Mouse (Mus musculus) kidney, adult 9 months (tissue): ENCODE measurements at regions not wholly inside any gene's neighbourhood (a gene's known extent, or its start where the extent isn't known, plus 50 kb on each side); places are given as distances from the start of the nearest gene placed in this dataset.

ENCODE experiments used
- DNase-seq: peaks from one replicate; pipeline ENCODE4 v3.0.0; 2022

GRCm38 (mm10) chr15:97572639-97573038 is 133.0 kb downstream of the Rpap3 start:
- no peak for DNase-seq

GRCm38 (mm10) chr15:97571885-97572284 is 133.7 kb downstream of the Rpap3 start:
- peak; percentile 17 for DNase-seq

- DNase-seq, result no peak
Observed at GRCm38 (mm10) chr15:97560096-97560495, 145.5 kb downstream of the Rpap3 start.

- DNase-seq, result no peak
Observed at GRCm38 (mm10) chr15:97558725-97559124, 146.9 kb downstream of the Rpap3 start.

- no peak for DNase-seq
Observed at GRCm38 (mm10) chr15:97548354-97548753, 157.3 kb downstream of the Rpap3 start.

- DNase-seq, result no peak
Observed at GRCm38 (mm10) chr15:97545034-97545433, 160.6 kb downstream of the Rpap3 start.

GRCm38 (mm10) chr15:97541646-97542045 is 164.0 kb downstream of the Rpap3 start:
- no peak for DNase-seq

- DNase-seq, result no peak
Observed at GRCm38 (mm10) chr15:97536145-97536544, 169.5 kb downstream of the Rpap3 start.

GRCm38 (mm10) chr15:97534878-97535277 is 170.7 kb downstream of the Rpap3 start:
- no peak for DNase-seq

- no peak for DNase-seq
Observed at GRCm38 (mm10) chr15:97533553-97534291, 171.9 kb downstream of the Rpap3 start.

- DNase-seq, result no peak
Observed at GRCm38 (mm10) chr15:97532346-97532910, 173.2 kb downstream of the Rpap3 start.

- DNase-seq, result no peak
Observed at GRCm38 (mm10) chr15:97528291-97529050, 177.2 kb downstream of the Rpap3 start.

GRCm38 (mm10) chr15:97520395-97520794 is 185.2 kb downstream of the Rpap3 start:
- DNase-seq, result no peak

- DNase-seq, result no peak
Observed at GRCm38 (mm10) chr15:97519919-97520345, 185.7 kb downstream of the Rpap3 start.

- DNase-seq, result no peak
Observed at GRCm38 (mm10) chr15:97517926-97518325, 187.7 kb downstream of the Rpap3 start.

- no peak for DNase-seq
Observed at GRCm38 (mm10) chr15:97517188-97517587, 188.4 kb downstream of the Rpap3 start.

- no peak for DNase-seq
Observed at GRCm38 (mm10) chr15:97515773-97516172, 189.9 kb downstream of the Rpap3 start.

GRCm38 (mm10) chr15:97507656-97508306 is 197.8 kb downstream of the Rpap3 start:
- DNase-seq, result no peak

- no peak for DNase-seq
Observed at GRCm38 (mm10) chr15:97507176-97507575, 198.4 kb downstream of the Rpap3 start.

- DNase-seq, result no peak
Observed at GRCm38 (mm10) chr15:97505715-97506114, 199.9 kb downstream of the Rpap3 start.

- no peak for DNase-seq
Observed at GRCm38 (mm10) chr15:97504325-97504724, 201.3 kb downstream of the Rpap3 start.

- no peak for DNase-seq
Observed at GRCm38 (mm10) chr15:97502056-97502455, 203.6 kb downstream of the Rpap3 start.

GRCm38 (mm10) chr15:97501420-97501819 is 204.2 kb downstream of the Rpap3 start:
- no peak for DNase-seq
